Mouse (Mus musculus) ES-E14 (cell line): ENCODE data around the gene Slc28a2. TPM values are rescaled to one million over a fixed set of nuclear protein-coding genes. Genes with fewer than 3 reads are reported as not detected.
"Not testable (repeated sequence)": the region's sequence is repeated elsewhere in the genome, so short reads cannot be mapped to it uniquely, and the experiment has no call there.

Source experiments
- DNase-seq: peaks from one replicate; pipeline ENCODE4 v3.0.0-alpha.2; 2013; ENCODE audit warnings: low read depth, low spot score
- H3K27ac ChIP-seq: 2 replicates; pipeline ENCODE4 v1.5.1; 2012; ENCODE audit warnings: low read depth, mild to moderate bottlenecking, low read length, moderate library complexity, mixed read lengths; ENCODE audit not compliant: poor library complexity, insufficient read depth, severe bottlenecking
- H3K36me3 ChIP-seq: 2 replicates; pipeline ENCODE4 v1.6.1; 2012; ENCODE audit warnings: mild to moderate bottlenecking, low read length, moderate library complexity, mixed read lengths; ENCODE audit not compliant: control insufficient read depth, poor library complexity, insufficient read depth, severe bottlenecking
- H3K4me1 ChIP-seq, 2 experiments: fragments of 150-350 bp in 1 of 2; sonication (generic) in 1 of 2; 2 replicates each; pipeline ENCODE4 v1.6.1; 2012; ENCODE audit warnings: low read length in 2 of 2, mild to moderate bottlenecking in 1 of 2, mixed read lengths in 1 of 2; ENCODE audit not compliant: control insufficient read depth in 2 of 2, insufficient read depth in 2 of 2, poor library complexity in 1 of 2
- H3K4me3 ChIP-seq, 2 experiments: fragments of 150-350 bp in 1 of 2; sonication (generic) in 1 of 2; 2 replicates each; pipeline ENCODE4 v1.5.1; 2012; ENCODE audit warnings: low read length in 2 of 2, low read depth in 1 of 2, mild to moderate bottlenecking in 1 of 2, mixed read lengths in 1 of 2; ENCODE audit not compliant: insufficient read depth in 1 of 2, poor library complexity in 1 of 2, severe bottlenecking in 1 of 2
- H3K9ac ChIP-seq: 2 replicates; pipeline ENCODE4 v1.6.1; 2012; ENCODE audit warnings: low read depth, mild to moderate bottlenecking, low read length, mixed read lengths; ENCODE audit not compliant: poor library complexity, insufficient read depth, severe bottlenecking
- H3K9me3 ChIP-seq: fragments of 150-350 bp; sonication (generic); 2 replicates; pipeline ENCODE4 v1.6.1; 2012; ENCODE audit warnings: low read depth, mild to moderate bottlenecking, low read length; ENCODE audit not compliant: control insufficient read depth, insufficient read depth
- CHD2 ChIP-seq: IDR thresholded peaks from 2 replicates; pipeline ENCODE4 v1.6.1; 2014; ENCODE audit warnings: mild to moderate bottlenecking, low read depth, low read length, inconsistent platforms
- HCFC1 ChIP-seq: IDR thresholded peaks from 2 replicates; pipeline ENCODE4 v1.6.1; 2012; ENCODE audit warnings: low read length, inconsistent platforms, borderline replicate concordance; ENCODE audit not compliant: insufficient read depth
- MAFK ChIP-seq: IDR thresholded peaks from 2 replicates; pipeline ENCODE4 v1.6.1; 2014; ENCODE audit warnings: mild to moderate bottlenecking, low read depth, low read length, inconsistent platforms; ENCODE audit not compliant: insufficient read depth
- ZC3H11A ChIP-seq: IDR thresholded peaks from 2 replicates; pipeline ENCODE4 v1.6.1; 2012; ENCODE audit warnings: low read depth, mild to moderate bottlenecking, inconsistent platforms, low read length, borderline replicate concordance
- ZNF384 ChIP-seq: IDR thresholded peaks from 2 replicates; pipeline ENCODE4 v1.6.1; 2012; ENCODE audit warnings: low read depth, low read length, inconsistent platforms
- in situ Hi-C, 2 experiments: fragments of 600-800 bp; cut with MboI; formaldehyde crosslinking; loops; one replicate each; pipeline ENCODE4 v1.15.1; 2025; ENCODE audit warnings: low sequenced_read_pairs in 2 of 2, inconsistent platforms in 1 of 2; ENCODE audit not compliant: unreplicated experiment in 2 of 2
- total RNA-seq: library from RNA; depleted of rRNA; stranded (reverse); fragments of 300-350 nt; gene quantifications from 2 replicates; pipeline ENCODE4 v1.2.3, GENCODE M21; 2012

The Slc28a2 gene
- total RNA-seq, 1 experiment, result 0.36 TPM

- peak; percentile 89 for DNase-seq
- in situ Hi-C loops, result no loop called here
- TF ChIP-seq MAFK, result no peak
- TF ChIP-seq ZC3H11A, result no peak
- TF ChIP-seq HCFC1, result no peak
- no peak for TF ChIP-seq CHD2
- TF ChIP-seq ZNF384, result no peak
- H3K9ac ChIP-seq, result no peak overlapping the region
- no peaks in the 10 kb centered on the region for H3K36me3 ChIP-seq
- no peak overlapping the region for H3K27ac ChIP-seq
- no peaks in the 10 kb centered on the region for H3K9me3 ChIP-seq
- H3K4me3 ChIP-seq, result peak overlapping the region; percentile 62 to 67
- H3K4me1 ChIP-seq, result peaks cover 0 to 3% of the 10 kb centered on the region in 2 experiments; a peak in 1 of 4 replicates
Measured at GRCm38 (mm10) chr2:122467351-122468013, 41.2 kb downstream of the Slc28a2 start.

GRCm38 (mm10) chr2:122469221-122469620 lies 42.9 kb downstream of the Slc28a2 start:
- no peak for TF ChIP-seq ZC3H11A
- no peak for TF ChIP-seq CHD2
- no peak for TF ChIP-seq ZNF384
- no peak for TF ChIP-seq HCFC1
- TF ChIP-seq MAFK, result no peak
- DNase-seq, result no peak
- H3K4me1 ChIP-seq, result peaks cover 0 to 3% of the 10 kb centered on the region in 2 experiments; a peak in 1 of 4 replicates
- in situ Hi-C loops, result no loop called here
- no peaks in the 10 kb centered on the region for H3K36me3 ChIP-seq
- H3K9ac ChIP-seq, result no peak overlapping the region
- no peak overlapping the region for H3K27ac ChIP-seq
- H3K4me3 ChIP-seq, result no peak overlapping the region
- no peaks in the 10 kb centered on the region for H3K9me3 ChIP-seq

- TF ChIP-seq CHD2 (no peak), MAFK (no peak), ZC3H11A (no peak), HCFC1 (no peak), ZNF384 (no peak)
- DNase-seq, result no peak
- Histone ChIP-seq H3K4me1 (no peaks in the 10 kb centered on the region), H3K27ac (no peak overlapping the region), H3K4me3 (no peak overlapping the region), H3K9ac (no peak overlapping the region), H3K36me3 (no peaks in the 10 kb centered on the region), H3K9me3 (no peaks in the 10 kb centered on the region)
- in situ Hi-C loops, result no loop called here
Measured at GRCm38 (mm10) chr2:122476585-122476984, 50.3 kb downstream of the Slc28a2 start.

GRCm38 (mm10) chr2:122483787-122484186 lies 57.5 kb downstream of the Slc28a2 start:
- H3K9me3 ChIP-seq, DNase-seq, H3K27ac ChIP-seq, H3K36me3 ChIP-seq, H3K9ac ChIP-seq, H3K4me1 ChIP-seq, in situ Hi-C loops, H3K4me3 ChIP-seq: not testable (repeated sequence)

- no peak within 1 kb of the TSS for H3K4me3 ChIP-seq
- in situ Hi-C loops, result no loop called here
Measured at GRCm38 (mm10) chr2:122484641-122485040, 58.4 kb downstream of the Slc28a2 start, which contains the start of gene Gm14085. Gene Gm14085, plus strand, starts transcription at chr2:122484941.

GRCm38 (mm10) chr2:122485654-122486053 lies 59.4 kb downstream of the Slc28a2 start:
- H3K9ac ChIP-seq, H3K4me1 ChIP-seq, H3K9me3 ChIP-seq, DNase-seq, H3K4me3 ChIP-seq, H3K36me3 ChIP-seq, in situ Hi-C loops, H3K27ac ChIP-seq: not testable (repeated sequence)

More at GRCm38 (mm10) chr2:122484641-122485040, 58.4 kb downstream of the Slc28a2 start, which contains the start of gene Gm14085:
- Histone ChIP-seq H3K27ac (no peak within 1 kb of the TSS), H3K4me1 (no peaks in the 10 kb centered on the region), H3K36me3 (no peaks in the 10 kb centered on the region), H3K9me3 (no peaks in the 10 kb centered on the region), H3K9ac (no peak within 1 kb of the TSS)
- TF ChIP-seq MAFK (no peak), CHD2 (no peak), ZC3H11A (no peak)
- DNase-seq, result no peak

- in situ Hi-C loops, H3K9me3 ChIP-seq, DNase-seq, H3K27ac ChIP-seq, H3K4me1 ChIP-seq, H3K36me3 ChIP-seq, H3K9ac ChIP-seq, H3K4me3 ChIP-seq: not testable (repeated sequence)
Measured at GRCm38 (mm10) chr2:122486122-122486521, 59.8 kb downstream of the Slc28a2 start.
